Mouse (Mus musculus) forebrain, embryonic 12.5 days (tissue): ENCODE data around the gene Tmed2. TPM values are rescaled to one million over a fixed set of nuclear protein-coding genes. Genes with fewer than 3 reads are reported as not detected.
A peak's percentile ranks its signal among the peaks of the same experiment; 100 is the strongest.
"Not testable (repeated sequence)": the region's sequence is repeated elsewhere in the genome, so short reads cannot be mapped to it uniquely, and the experiment has no call there.

ENCODE experiments used
- ATAC-seq: fragments of 200-750 bp; cut with Nextera tagmentation; 2 replicates; pipeline ENCODE4 v1.8.0; 2017; ENCODE audit warnings: moderate TSS enrichment; ENCODE audit not compliant: low FRiP score
- H3K27ac ChIP-seq: fragments of 300-500 bp; sonication (generic); 2 replicates; pipeline ENCODE4 v1.5.1; 2016; ENCODE audit warnings: mild to moderate bottlenecking
- H3K27me3 ChIP-seq: fragments of 300-500 bp; sonication (generic); 2 replicates; pipeline ENCODE4 v1.6.1; 2016; ENCODE audit warnings: mild to moderate bottlenecking
- H3K36me3 ChIP-seq: fragments of 300-500 bp; sonication (generic); replicated peaks from 2 replicates; pipeline ENCODE4 v1.6.1; 2016; ENCODE audit warnings: mild to moderate bottlenecking
- H3K4me1 ChIP-seq: fragments of 300-500 bp; sonication (generic); 2 replicates; pipeline ENCODE4 v1.6.1; 2016
- H3K4me2 ChIP-seq: fragments of 300-500 bp; sonication (generic); 2 replicates; pipeline ENCODE4 v1.6.1; 2016; ENCODE audit warnings: mild to moderate bottlenecking, moderate library complexity
- H3K4me3 ChIP-seq: fragments of 300-500 bp; sonication (generic); replicated peaks from 2 replicates; pipeline ENCODE4 v1.5.1; 2016; ENCODE audit warnings: mild to moderate bottlenecking
- H3K9ac ChIP-seq: fragments of 300-500 bp; sonication (generic); 2 replicates; pipeline ENCODE4 v1.6.1; 2016; ENCODE audit warnings: mild to moderate bottlenecking
- H3K9me3 ChIP-seq: fragments of 300-500 bp; sonication (generic); 2 replicates; pipeline ENCODE4 v1.6.1; 2016
- WGBS: fragments of 180-500 bp; shearing (Covaris S2); methylation state at CpG from one replicate; pipeline ENCODE4 v1.1.7; 2016; 5-methylcytosine and 5-hydroxymethylcytosine counted together
- polyA plus RNA-seq: library from polyadenylated mRNA; unstranded; fragments of >200 nt; fragmentation: Nextera tagmentation; extraction: Ambion mirVana; gene quantifications from 2 replicates; pipeline ENCODE4 v1.2.1, GENCODE M21; 2016

Gene Tmed2
- 404 and 414 TPM in 2 replicates for polyA plus RNA-seq

DNA sequence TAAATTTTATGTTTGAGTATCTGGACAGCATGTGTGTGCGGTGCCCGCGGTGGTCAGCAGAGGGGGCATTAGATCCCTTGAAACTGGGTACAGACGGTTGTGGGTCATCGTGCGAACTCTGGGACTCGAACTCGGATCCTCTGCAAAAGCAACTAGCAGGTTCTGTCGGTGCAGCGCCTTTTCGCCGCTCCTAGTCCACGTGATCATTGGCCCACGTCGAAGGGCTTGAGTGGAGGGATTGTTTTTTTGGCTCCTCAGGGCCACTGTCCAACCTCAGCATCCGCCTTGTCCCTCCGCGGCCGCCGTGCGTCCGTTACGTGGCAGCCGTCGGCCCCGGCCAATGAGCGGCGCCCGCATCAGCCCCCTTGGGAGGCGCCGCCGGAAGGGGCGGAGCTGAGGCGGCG lies at the start of gene Tmed2:
TSS of gene Tmed2 (plus strand) at position 313 of the 404 bp plus-strand sequence.
- Histone ChIP-seq H3K9me3 (no peaks in the 10 kb centered on the region), H3K36me3 (peaks cover 24% of the 10 kb centered on the region), H3K27ac (peak within 1 kb of the TSS; percentile 78), H3K27me3 (peaks cover 10% of the 10 kb centered on the region; the same call in 1 of the 2 replicates), H3K4me3 (peak within 1 kb of the TSS; percentile 66), H3K9ac (peak within 1 kb of the TSS; percentile 83), H3K4me1 (peaks cover 19% of the 10 kb centered on the region), H3K4me2 (peak within 1 kb of the TSS; percentile 75)
- under 1% methylated on average over 35 of the region's 35 CpGs for WGBS
- ATAC-seq: peak; percentile 97

DNA sequence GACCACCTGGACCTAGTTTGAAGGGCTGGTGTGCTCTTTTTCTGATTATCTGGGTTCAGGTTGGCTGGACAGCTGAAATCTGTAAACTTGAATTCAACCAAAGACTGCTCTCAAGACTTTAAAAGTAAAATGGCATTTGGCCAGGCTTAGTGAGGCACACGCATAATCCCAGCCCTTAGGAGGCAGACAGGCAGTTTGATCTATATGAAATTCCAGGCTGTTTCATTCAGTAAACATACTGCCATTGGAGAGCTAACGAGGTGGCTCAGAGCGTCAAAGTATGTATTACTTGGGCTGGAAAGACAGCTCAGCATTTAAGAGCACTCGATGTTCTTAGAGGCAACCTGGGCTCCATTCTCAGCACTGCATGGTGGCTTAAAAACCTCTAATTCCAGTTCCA lies 48.8 kb upstream of the Tmed2 start:
- Histone ChIP-seq H3K27me3 (no peaks in the 10 kb centered on the region), H3K4me2 (no peak overlapping the region), H3K36me3 (peaks cover 68% of the 10 kb centered on the region), H3K9me3 (no peaks in the 10 kb centered on the region), H3K27ac (no peak overlapping the region), H3K9ac (no peak overlapping the region), H3K4me1 (peaks cover 8% of the 10 kb centered on the region; the same call in 1 of the 2 replicates), H3K4me3 (no peak overlapping the region)
- no peak for ATAC-seq
- 63% methylated on average over 4 of the region's 4 CpGs for WGBS

GRCm38 (mm10) chr5:124492618-124493017 lies 47.9 kb upstream of the Tmed2 start:
- Histone ChIP-seq H3K9me3 (no peaks in the 10 kb centered on the region), H3K27ac (no peak overlapping the region), H3K4me3 (no peak overlapping the region), H3K4me1 (peaks cover 8% of the 10 kb centered on the region; the same call in 1 of the 2 replicates), H3K36me3 (peaks cover 74% of the 10 kb centered on the region), H3K27me3 (no peaks in the 10 kb centered on the region), H3K9ac (no peak overlapping the region), H3K4me2 (no peak overlapping the region)
- WGBS: 87% methylated on average over 4 of the region's 4 CpGs
- no peak for ATAC-seq

DNA sequence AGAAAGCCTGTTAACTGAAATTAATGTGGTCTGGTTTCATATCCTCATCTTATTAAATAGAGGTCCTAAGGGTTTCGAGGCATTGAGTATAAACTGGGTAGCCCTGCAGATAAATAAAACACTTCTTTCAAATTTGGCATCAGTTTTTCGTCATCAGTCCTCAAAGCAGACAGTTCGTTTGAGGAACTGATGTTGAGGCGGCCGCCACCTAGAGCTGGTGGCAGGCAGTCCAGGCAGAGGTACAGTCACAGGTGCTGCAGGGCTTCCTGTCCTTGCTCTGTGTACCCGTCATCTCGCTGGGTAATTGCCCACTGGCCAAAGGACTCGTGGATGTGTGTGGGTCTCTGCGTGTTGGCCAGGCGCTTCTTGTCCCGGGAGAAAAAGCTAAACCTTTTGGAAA lies 47.0 kb upstream of the Tmed2 start:
- Histone ChIP-seq H3K4me2 (no peak overlapping the region), H3K9ac (0 out of 2 replicates have a peak overlapping the region, but pooled peaks have one; percentile 29), H3K4me1 (peaks cover 8% of the 10 kb centered on the region; the same call in 1 of the 2 replicates), H3K27ac (no peak overlapping the region), H3K4me3 (no peak overlapping the region), H3K27me3 (no peaks in the 10 kb centered on the region), H3K9me3 (no peaks in the 10 kb centered on the region), H3K36me3 (peaks cover 78% of the 10 kb centered on the region)
- 86% methylated on average over 11 of the region's 11 CpGs for WGBS
- ATAC-seq: no peak

- WGBS: 71% methylated on average over 7 of the region's 7 CpGs
- Histone ChIP-seq H3K4me1 (peaks cover 11% of the 10 kb centered on the region), H3K27ac (peak overlapping the region; percentile 37), H3K4me3 (no peak overlapping the region), H3K4me2 (no peak overlapping the region), H3K36me3 (peaks cover 72% of the 10 kb centered on the region), H3K9ac (no peak overlapping the region), H3K9me3 (no peaks in the 10 kb centered on the region), H3K27me3 (no peaks in the 10 kb centered on the region)
- peak; percentile 20; the same call in 1 of the 2 replicates for ATAC-seq
Observed at GRCm38 (mm10) chr5:124495547-124495946, 44.9 kb upstream of the Tmed2 start.

DNA sequence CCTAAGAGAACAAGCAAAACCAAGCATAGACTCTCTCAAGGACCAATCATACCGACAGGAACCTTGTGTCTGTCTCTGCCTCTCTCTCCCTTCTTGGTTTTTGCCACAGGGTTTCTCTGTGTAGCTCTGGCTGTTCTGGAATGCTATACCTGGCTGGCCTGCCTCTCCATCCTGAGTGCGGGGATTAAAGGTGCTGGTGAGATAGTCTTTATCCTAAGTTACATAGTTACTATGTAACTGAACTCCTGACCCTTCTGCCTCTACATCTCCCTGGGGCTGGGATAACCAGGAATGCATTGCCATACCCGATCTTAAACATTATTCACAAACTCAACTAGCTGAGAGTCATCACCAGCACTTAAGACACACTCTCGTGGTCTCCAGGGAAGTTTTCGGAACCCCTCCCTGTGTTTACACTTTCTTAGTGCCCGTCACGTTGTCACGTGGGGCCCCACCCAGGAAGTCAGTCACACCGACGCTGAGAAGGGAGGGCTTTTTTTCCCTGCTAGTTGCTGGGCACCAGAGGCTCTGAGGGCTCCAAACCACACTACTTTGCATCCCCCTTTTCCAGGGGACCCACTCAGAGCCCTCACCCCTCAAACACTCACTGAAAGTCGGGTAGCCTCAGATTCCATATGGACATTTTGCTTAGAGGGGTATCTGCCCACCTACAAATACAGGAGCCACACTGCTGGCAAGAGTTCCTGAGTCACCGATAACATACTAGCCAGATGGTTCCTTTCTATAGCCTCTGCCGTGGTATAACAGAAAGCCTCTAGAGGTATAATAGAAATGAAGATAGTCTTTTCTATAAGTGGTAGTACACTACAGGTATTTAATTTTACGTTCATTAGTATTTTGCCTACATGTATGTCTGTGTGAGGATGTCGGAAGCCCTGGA lies 43.6 kb upstream of the Tmed2 start:
- H3K27me3 ChIP-seq: no peaks in the 10 kb centered on the region
- H3K27ac ChIP-seq: 0 out of 2 replicates have a peak overlapping the region, but pooled peaks have one; percentile 37
- peaks cover 11% of the 10 kb centered on the region for H3K4me1 ChIP-seq
- no peak overlapping the region for H3K4me2 ChIP-seq
- no peaks in the 10 kb centered on the region for H3K9me3 ChIP-seq
- no peak overlapping the region for H3K9ac ChIP-seq
- ATAC-seq: no peak
- 88% methylated on average over 15 of the region's 15 CpGs for WGBS
- H3K36me3 ChIP-seq: peaks cover 68% of the 10 kb centered on the region
- H3K4me3 ChIP-seq: no peak overlapping the region

GRCm38 (mm10) chr5:124498221-124498876 lies 42.1 kb upstream of the Tmed2 start:
- 85% methylated on average over 9 of the region's 9 CpGs for WGBS
- H3K36me3 ChIP-seq: peaks cover 66% of the 10 kb centered on the region

DNA sequence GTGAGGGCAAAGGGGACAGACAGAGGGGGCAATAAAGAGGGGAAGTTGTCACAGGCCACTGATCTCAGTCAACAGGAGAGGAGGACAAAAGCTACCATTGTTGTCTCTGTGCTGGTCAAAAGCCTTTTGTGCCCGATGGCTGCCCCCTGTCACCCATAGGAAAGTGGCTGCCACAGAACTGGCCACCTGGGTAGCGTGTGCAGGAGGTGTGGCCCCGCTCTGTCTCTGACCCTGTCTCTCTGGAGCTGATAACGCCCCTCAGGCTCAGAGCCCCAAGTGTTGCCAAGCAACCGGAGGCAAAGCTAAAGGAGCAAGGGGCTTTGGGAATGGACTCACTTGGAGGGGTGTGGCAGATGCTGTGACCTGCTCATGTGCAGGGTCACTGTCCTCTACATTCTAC lies 41.5 kb upstream of the Tmed2 start:
- ATAC-seq: no peak
- Histone ChIP-seq H3K27me3 (no peaks in the 10 kb centered on the region), H3K9me3 (no peaks in the 10 kb centered on the region), H3K9ac (no peak overlapping the region), H3K4me3 (no peak overlapping the region), H3K27ac (no peak overlapping the region), H3K4me2 (no peak overlapping the region), H3K4me1 (peaks cover 11% of the 10 kb centered on the region), H3K36me3 (peaks cover 66% of the 10 kb centered on the region)
- 14% methylated on average over 5 of the region's 5 CpGs for WGBS

More at GRCm38 (mm10) chr5:124498221-124498876, 42.1 kb upstream of the Tmed2 start:
- no peak overlapping the region for H3K27ac ChIP-seq
- H3K9me3 ChIP-seq: no peaks in the 10 kb centered on the region
- H3K4me1 ChIP-seq: peaks cover 11% of the 10 kb centered on the region
- no peaks in the 10 kb centered on the region for H3K27me3 ChIP-seq
- no peak for ATAC-seq
- H3K4me2 ChIP-seq: no peak overlapping the region
- no peak overlapping the region for H3K4me3 ChIP-seq
- H3K9ac ChIP-seq: no peak overlapping the region

DNA sequence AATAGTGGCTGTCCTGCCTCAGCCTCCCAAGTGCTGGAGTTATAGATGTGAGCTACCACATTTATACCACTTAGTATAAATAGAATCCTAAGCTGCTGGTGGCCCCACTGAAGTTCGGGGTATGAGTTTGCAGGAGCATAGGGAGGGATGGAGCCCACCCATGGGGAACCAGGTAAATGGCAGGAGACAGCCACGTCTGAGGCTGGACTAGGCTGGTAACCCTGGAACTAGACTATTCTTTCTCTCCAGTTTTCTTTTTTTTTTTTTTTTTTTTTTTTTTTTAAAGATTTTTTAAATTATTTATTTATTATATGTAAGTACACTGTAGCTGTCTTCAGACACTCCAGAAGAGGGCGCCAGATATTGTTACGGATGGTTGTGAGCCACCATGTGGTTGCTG lies 40.5 kb upstream of the Tmed2 start:
- Histone ChIP-seq H3K4me1 (peaks cover 11% of the 10 kb centered on the region), H3K36me3 (peaks cover 59% of the 10 kb centered on the region)
- not testable (repeated sequence) for ATAC-seq, H3K9ac ChIP-seq, H3K27ac ChIP-seq, H3K27me3 ChIP-seq, H3K4me3 ChIP-seq, H3K4me2 ChIP-seq, H3K9me3 ChIP-seq
- 76% methylated on average over 3 of the region's 4 CpGs for WGBS

DNA sequence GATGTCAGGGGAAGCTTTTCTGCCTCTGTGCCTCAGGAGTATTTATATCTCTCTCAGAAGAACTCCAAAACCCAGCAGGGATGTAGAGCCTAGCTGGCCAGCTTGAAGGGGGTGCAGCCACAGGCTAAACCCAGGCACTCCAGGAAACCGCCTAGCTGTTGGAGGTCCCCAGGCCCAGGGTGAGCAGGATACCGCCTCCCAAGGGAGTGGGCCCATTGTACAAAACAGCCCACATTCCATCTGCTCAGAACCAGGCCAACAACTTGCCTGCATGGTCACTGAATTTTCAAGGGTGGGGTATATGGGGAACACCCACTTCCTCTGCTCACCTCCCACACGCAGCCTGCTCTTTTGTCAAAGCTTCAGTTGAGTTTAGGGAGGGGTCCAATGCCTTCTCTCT lies 39.9 kb upstream of the Tmed2 start:
- H3K9ac ChIP-seq: no peak overlapping the region
- ATAC-seq: no peak
- no peak overlapping the region for H3K4me2 ChIP-seq
- H3K9me3 ChIP-seq: no peaks in the 10 kb centered on the region
- peaks cover 8% of the 10 kb centered on the region for H3K4me1 ChIP-seq
- H3K27me3 ChIP-seq: no peaks in the 10 kb centered on the region
- 89% methylated on average over 3 of the region's 3 CpGs for WGBS
- H3K36me3 ChIP-seq: peaks cover 53% of the 10 kb centered on the region
- no peak overlapping the region for H3K27ac ChIP-seq
- no peak overlapping the region for H3K4me3 ChIP-seq

- 93% methylated on average over 10 of the region's 10 CpGs for WGBS
- Histone ChIP-seq H3K27ac (no peak overlapping the region), H3K4me2 (no peak overlapping the region)
Observed at GRCm38 (mm10) chr5:124501541-124501940, 39.0 kb upstream of the Tmed2 start.

GRCm38 (mm10) chr5:124503742-124504141 lies 36.8 kb upstream of the Tmed2 start:
- Histone ChIP-seq H3K9ac (no peak overlapping the region), H3K27me3 (no peaks in the 10 kb centered on the region), H3K36me3 (peaks cover 36% of the 10 kb centered on the region), H3K4me3 (no peak overlapping the region), H3K9me3 (no peaks in the 10 kb centered on the region), H3K27ac (no peak overlapping the region), H3K4me2 (no peak overlapping the region), H3K4me1 (peaks cover 3% of the 10 kb centered on the region)
- no peak for ATAC-seq
- 66% methylated on average over 14 of the region's 14 CpGs for WGBS

More at GRCm38 (mm10) chr5:124501541-124501940, 39.0 kb upstream of the Tmed2 start:
- H3K4me3 ChIP-seq: no peak overlapping the region
- peaks cover 3% of the 10 kb centered on the region for H3K4me1 ChIP-seq
- H3K36me3 ChIP-seq: peaks cover 47% of the 10 kb centered on the region
- no peak for ATAC-seq
- H3K9me3 ChIP-seq: no peaks in the 10 kb centered on the region
- no peaks in the 10 kb centered on the region for H3K27me3 ChIP-seq
- H3K9ac ChIP-seq: no peak overlapping the region
